Mouse (Mus musculus) kidney, embryonic 16.5 days (tissue): ENCODE measurements around the gene Cela2a. TPM values are rescaled to one million over a fixed set of nuclear protein-coding genes. Genes with fewer than 3 reads are reported as not detected.
A peak's percentile ranks its signal among the peaks of the same experiment; 100 is the strongest.

ENCODE experiments used
- ATAC-seq: fragments of 200-750 bp; cut with Nextera tagmentation; 2 replicates; pipeline ENCODE4 v1.8.0; 2017; ENCODE audit warnings: moderate TSS enrichment; ENCODE audit not compliant: low FRiP score, low TSS enrichment
- H3K27ac ChIP-seq: fragments of 300-500 bp; sonication (generic); 2 replicates; pipeline ENCODE4 v1.5.1; 2014; ENCODE audit warnings: low read length
- H3K27me3 ChIP-seq: fragments of 300-500 bp; sonication (generic); 2 replicates; pipeline ENCODE4 v1.6.1; 2014; ENCODE audit warnings: low read length, control low read depth, mixed read lengths; ENCODE audit not compliant: insufficient read depth
- H3K36me3 ChIP-seq: fragments of 300-500 bp; sonication (generic); 2 replicates; pipeline ENCODE4 v1.6.1; 2014; ENCODE audit warnings: low read length, control low read depth, mixed read lengths; ENCODE audit not compliant: insufficient read depth
- H3K4me1 ChIP-seq: fragments of 300-500 bp; sonication (generic); 2 replicates; pipeline ENCODE4 v1.6.1; 2014; ENCODE audit warnings: low read length, control low read depth, mixed read lengths; ENCODE audit not compliant: insufficient read depth
- H3K4me2 ChIP-seq: fragments of 300-500 bp; sonication (generic); replicated peaks from 2 replicates; pipeline ENCODE4 v1.6.1; 2014; ENCODE audit warnings: low read depth, low read length
- H3K4me3 ChIP-seq: fragments of 300-500 bp; sonication (generic); 2 replicates; pipeline ENCODE4 v1.5.1; 2014; ENCODE audit warnings: mild to moderate bottlenecking, low read length
- H3K9ac ChIP-seq: fragments of 300-500 bp; sonication (generic); replicated peaks from 2 replicates; pipeline ENCODE4 v1.6.1; 2014; ENCODE audit warnings: low read length
- H3K9me3 ChIP-seq: fragments of 300-500 bp; sonication (generic); 2 replicates; pipeline ENCODE4 v1.6.1; 2016; ENCODE audit warnings: low read length, control low read depth
- WGBS: fragments of 180-500 bp; shearing (Covaris S2); extraction: QIAGEN DNeasy Blood & Tissue Kit; methylation state at CpG from one replicate; pipeline ENCODE4 v1.1.7; 2014; 5-methylcytosine and 5-hydroxymethylcytosine counted together
- polyA plus RNA-seq: library from polyadenylated mRNA; unstranded; fragments of >200 nt; fragmentation: Nextera tagmentation; extraction: Ambion mirVana; gene quantifications from 2 replicates; pipeline ENCODE4 v1.2.1, GENCODE M21; 2015

Cela2a gene
- polyA plus RNA-seq, 1 experiment from 2014 or later: not detected

- no peak for ATAC-seq
- peak overlapping the region; percentile 53 for H3K9ac ChIP-seq
- WGBS: 8% methylated on average over 10 of the region's 10 CpGs
Observed at GRCm38 (mm10) chr4:141792554-141793281, 33.2 kb downstream of the Cela2a start.

GRCm38 (mm10) chr4:141791951-141792350 is 34.0 kb downstream of the Cela2a start:
- no peak overlapping the region for H3K27ac ChIP-seq

More at GRCm38 (mm10) chr4:141792554-141793281, 33.2 kb downstream of the Cela2a start:
- H3K36me3 ChIP-seq: peaks cover 8% of the 10 kb centered on the region
- H3K4me3 ChIP-seq: peak overlapping the region; percentile 78
- no peaks in the 10 kb centered on the region for H3K27me3 ChIP-seq
- no peaks in the 10 kb centered on the region for H3K9me3 ChIP-seq
- peak overlapping the region; percentile 98 for H3K27ac ChIP-seq
- H3K4me1 ChIP-seq: peaks cover 29% of the 10 kb centered on the region
- H3K4me2 ChIP-seq: peak overlapping the region; percentile 77

GRCm38 (mm10) chr4:141791486-141791885 is 34.5 kb downstream of the Cela2a start:
- peaks cover 29% of the 10 kb centered on the region for H3K4me1 ChIP-seq
- no peak overlapping the region for H3K27ac ChIP-seq
- no peaks in the 10 kb centered on the region for H3K27me3 ChIP-seq
- H3K4me2 ChIP-seq: no peak overlapping the region
- no peak for ATAC-seq
- no peaks in the 10 kb centered on the region for H3K9me3 ChIP-seq
- no peak overlapping the region for H3K9ac ChIP-seq
- H3K36me3 ChIP-seq: peaks cover 5% of the 10 kb centered on the region
- no peak overlapping the region for H3K4me3 ChIP-seq
- WGBS: 94% methylated on average over 7 of the region's 7 CpGs

More at GRCm38 (mm10) chr4:141791951-141792350, 34.0 kb downstream of the Cela2a start:
- peaks cover 29% of the 10 kb centered on the region for H3K4me1 ChIP-seq
- H3K9me3 ChIP-seq: no peaks in the 10 kb centered on the region
- H3K4me2 ChIP-seq: no peak overlapping the region
- no peaks in the 10 kb centered on the region for H3K27me3 ChIP-seq
- no peak overlapping the region for H3K4me3 ChIP-seq
- 87% methylated on average over 8 of the region's 8 CpGs for WGBS
- H3K9ac ChIP-seq: no peak overlapping the region
- peaks cover 5% of the 10 kb centered on the region for H3K36me3 ChIP-seq
- no peak for ATAC-seq

- peak within 1 kb of the TSS; percentile 89 for H3K4me2 ChIP-seq
- H3K4me3 ChIP-seq: peak within 1 kb of the TSS; percentile 96
- H3K27me3 ChIP-seq: no peaks in the 10 kb centered on the region
- WGBS: under 1% methylated on average over 42 of the region's 42 CpGs
- peaks cover 21% of the 10 kb centered on the region for H3K4me1 ChIP-seq
- peaks cover 7% of the 10 kb centered on the region for H3K36me3 ChIP-seq
- H3K9me3 ChIP-seq: no peaks in the 10 kb centered on the region
- peak within 1 kb of the TSS; percentile 96 for H3K9ac ChIP-seq
- H3K27ac ChIP-seq: peak within 1 kb of the TSS; percentile 74
- peak; percentile 88 for ATAC-seq
Observed at GRCm38 (mm10) chr4:141790524-141790990, 35.4 kb downstream of the Cela2a start, which contains the start of gene Dnajc16. Gene Dnajc16 (minus strand): TSS chr4:141790931.

- peaks cover 12% of the 10 kb centered on the region for H3K4me1 ChIP-seq
- peak overlapping the region; percentile 74 for H3K27ac ChIP-seq
- no peak for ATAC-seq
- WGBS: 46% methylated on average over 3 of the region's 3 CpGs
- no peaks in the 10 kb centered on the region for H3K9me3 ChIP-seq
- H3K4me3 ChIP-seq: peak overlapping the region; percentile 96
- H3K4me2 ChIP-seq: peak overlapping the region; percentile 89
- peak overlapping the region; percentile 96 for H3K9ac ChIP-seq
- H3K36me3 ChIP-seq: peaks cover 8% of the 10 kb centered on the region
- no peaks in the 10 kb centered on the region for H3K27me3 ChIP-seq
Observed at GRCm38 (mm10) chr4:141789564-141790218, 36.3 kb downstream of the Cela2a start.

GRCm38 (mm10) chr4:141787462-141787861 is 38.5 kb downstream of the Cela2a start:
- no peak overlapping the region for H3K4me2 ChIP-seq
- H3K27ac ChIP-seq: no peak overlapping the region
- H3K4me1 ChIP-seq: peaks cover 9% of the 10 kb centered on the region
- no peak overlapping the region for H3K9ac ChIP-seq
- no peaks in the 10 kb centered on the region for H3K27me3 ChIP-seq
- ATAC-seq: no peak
- no peaks in the 10 kb centered on the region for H3K9me3 ChIP-seq
- WGBS: 91% methylated on average over 7 of the region's 7 CpGs
- no peak overlapping the region for H3K4me3 ChIP-seq
- peaks cover 29% of the 10 kb centered on the region for H3K36me3 ChIP-seq

- Histone ChIP-seq H3K36me3 (peaks cover 34% of the 10 kb centered on the region), H3K27ac (no peak overlapping the region), H3K4me1 (peaks cover 9% of the 10 kb centered on the region), H3K9me3 (no peaks in the 10 kb centered on the region), H3K4me2 (no peak overlapping the region), H3K27me3 (no peaks in the 10 kb centered on the region), H3K4me3 (no peak overlapping the region), H3K9ac (no peak overlapping the region)
- no peak for ATAC-seq
- WGBS: 46% methylated on average over 6 of the region's 6 CpGs
Observed at GRCm38 (mm10) chr4:141787046-141787445, 38.9 kb downstream of the Cela2a start.

GRCm38 (mm10) chr4:141786141-141786540 is 39.8 kb downstream of the Cela2a start:
- no peak for ATAC-seq
- Histone ChIP-seq H3K27ac (no peak overlapping the region), H3K9me3 (no peaks in the 10 kb centered on the region), H3K9ac (no peak overlapping the region), H3K27me3 (no peaks in the 10 kb centered on the region), H3K4me2 (no peak overlapping the region), H3K4me1 (peaks cover 8% of the 10 kb centered on the region), H3K4me3 (no peak overlapping the region), H3K36me3 (peaks cover 41% of the 10 kb centered on the region)
- 79% methylated on average over 13 of the region's 13 CpGs for WGBS

- H3K9ac ChIP-seq: no peak overlapping the region
- 67% methylated on average over 5 of the region's 5 CpGs for WGBS
Observed at GRCm38 (mm10) chr4:141784835-141785234, 41.1 kb downstream of the Cela2a start.

More at GRCm38 (mm10) chr4:141784835-141785234, 41.1 kb downstream of the Cela2a start:
- Histone ChIP-seq H3K36me3 (peaks cover 51% of the 10 kb centered on the region), H3K4me3 (no peak overlapping the region), H3K27ac (no peak overlapping the region), H3K4me2 (no peak overlapping the region), H3K9me3 (no peaks in the 10 kb centered on the region), H3K27me3 (no peaks in the 10 kb centered on the region), H3K4me1 (peaks cover 4% of the 10 kb centered on the region)
- no peak for ATAC-seq
